Mouse (Mus musculus) retina, postnatal 1 day (tissue): ENCODE data around the gene Ppp1r9b.
A peak's percentile ranks its signal among the peaks of the same experiment; 100 is the strongest.

Source experiments
- DNase-seq: peaks from one replicate; pipeline ENCODE4 v3.0.0-alpha.2; 2012

Ppp1r9b gene

GRCm38 (mm10) chr11:95024439-95025184 lies 33.8 kb downstream of the Ppp1r9b start:
- DNase-seq: peak; percentile 90

GRCm38 (mm10) chr11:95025227-95026012 lies 34.6 kb downstream of the Ppp1r9b start:
- no peak for DNase-seq

DNA sequence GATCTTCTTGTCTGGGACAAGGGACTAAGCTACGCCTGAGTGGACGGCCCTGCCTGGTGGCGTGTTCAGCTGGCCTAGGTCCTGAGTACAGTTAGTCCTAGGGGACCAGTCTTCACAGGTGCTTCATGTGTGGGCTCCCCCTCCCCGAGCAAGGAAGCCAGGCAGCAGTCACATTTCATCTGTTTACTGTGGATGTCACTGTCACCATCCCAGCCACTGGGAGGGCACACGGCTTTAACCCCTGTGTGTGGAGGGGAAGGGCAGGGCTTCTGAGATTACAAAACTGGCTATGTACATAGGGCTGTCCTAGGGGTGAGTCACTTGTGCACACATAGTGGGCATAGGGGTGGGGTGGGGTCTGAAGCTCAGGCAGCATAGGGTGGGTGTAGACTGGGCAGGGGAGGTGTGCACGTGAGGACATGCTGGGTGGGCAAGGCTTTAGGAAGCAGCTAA lies 35.3 kb downstream of the Ppp1r9b start:
- no peak for DNase-seq

DNA sequence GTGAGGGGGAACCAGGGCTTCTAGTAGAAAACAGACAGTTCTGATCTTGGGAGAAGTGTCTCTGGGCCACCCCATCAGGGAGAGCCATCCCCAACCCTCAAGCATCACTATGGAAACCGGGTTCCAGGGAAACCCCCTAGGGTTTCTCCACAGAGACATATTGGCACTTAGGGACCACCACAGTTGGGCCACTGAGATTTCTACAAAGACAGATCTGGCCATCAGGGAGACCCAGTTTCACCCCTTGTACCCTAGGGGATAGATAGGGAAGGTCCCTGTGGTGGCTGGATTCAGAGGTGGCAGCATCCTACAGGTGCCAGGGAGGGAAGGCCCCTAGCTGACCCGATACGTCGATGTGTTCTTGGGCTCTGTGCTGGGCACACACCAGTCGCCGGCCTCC lies 36.0 kb downstream of the Ppp1r9b start:
- DNase-seq: no peak

- peak; percentile 63 for DNase-seq
Observed at GRCm38 (mm10) chr11:95027850-95028470, 37.1 kb downstream of the Ppp1r9b start.

DNA sequence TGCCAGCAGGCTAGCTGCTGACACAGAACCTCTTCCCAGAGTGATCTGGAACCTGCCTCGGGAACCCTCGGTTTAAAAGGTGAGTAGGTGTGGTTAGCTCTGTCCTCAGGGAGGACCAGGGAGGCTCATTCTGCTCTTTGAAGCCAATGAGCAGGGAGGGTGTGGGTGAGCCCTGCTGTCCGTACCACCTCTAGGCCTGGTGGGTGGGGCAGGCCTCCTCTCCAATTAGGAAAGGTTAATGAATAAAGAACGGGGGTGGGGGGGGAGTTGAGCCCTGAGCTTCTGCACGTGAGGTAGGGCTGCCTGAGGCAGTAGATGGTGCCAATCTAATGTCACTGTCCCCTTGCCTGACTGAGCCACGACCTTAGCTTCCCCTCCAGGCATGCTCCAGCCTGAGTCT lies 42.1 kb downstream of the Ppp1r9b start:
- no peak for DNase-seq

DNA sequence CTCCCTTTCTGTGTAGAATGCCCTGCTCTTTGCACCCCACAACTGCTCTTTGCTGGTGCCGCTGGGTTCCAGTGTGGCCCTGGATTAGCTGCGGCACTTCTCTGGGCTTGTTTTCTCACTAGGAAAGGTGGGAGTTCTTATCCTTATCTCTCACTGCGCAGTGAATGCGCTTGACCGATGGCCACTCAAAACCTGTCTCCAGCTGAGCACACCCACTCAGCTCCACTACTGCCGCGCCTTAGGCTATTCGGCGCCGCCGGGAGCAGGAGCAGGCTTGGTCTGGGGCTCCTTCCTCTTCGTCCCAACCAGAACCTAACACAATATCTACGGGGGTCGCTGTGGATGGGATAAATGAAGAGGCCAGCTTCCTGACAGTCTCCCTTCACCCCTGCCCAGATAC lies 42.8 kb downstream of the Ppp1r9b start:
- DNase-seq: no peak

DNA sequence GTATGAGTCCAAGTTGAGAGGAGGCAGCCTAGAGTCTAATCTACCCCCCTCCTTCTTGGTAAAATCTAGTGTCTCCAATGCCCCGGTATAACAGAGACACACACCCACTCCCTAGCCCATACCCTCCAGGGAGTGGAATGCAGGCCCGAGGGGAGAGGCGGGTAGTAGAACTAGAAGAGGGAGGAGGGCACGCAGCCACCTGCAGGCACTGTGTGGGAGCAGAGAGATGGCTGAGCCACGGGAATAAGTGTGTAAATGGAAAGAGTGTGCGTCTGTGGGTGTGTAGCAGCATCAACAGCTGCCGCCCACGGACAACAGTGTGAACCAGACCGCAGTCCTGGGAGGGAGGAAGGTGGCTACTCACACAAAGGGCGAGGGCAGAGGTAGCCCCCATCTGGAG lies 44.1 kb downstream of the Ppp1r9b start:
- no peak for DNase-seq

- DNase-seq: no peak
Observed at GRCm38 (mm10) chr11:95036521-95036920, 45.7 kb downstream of the Ppp1r9b start.

- DNase-seq: no peak
Observed at GRCm38 (mm10) chr11:95037306-95037705, 46.5 kb downstream of the Ppp1r9b start.

DNA sequence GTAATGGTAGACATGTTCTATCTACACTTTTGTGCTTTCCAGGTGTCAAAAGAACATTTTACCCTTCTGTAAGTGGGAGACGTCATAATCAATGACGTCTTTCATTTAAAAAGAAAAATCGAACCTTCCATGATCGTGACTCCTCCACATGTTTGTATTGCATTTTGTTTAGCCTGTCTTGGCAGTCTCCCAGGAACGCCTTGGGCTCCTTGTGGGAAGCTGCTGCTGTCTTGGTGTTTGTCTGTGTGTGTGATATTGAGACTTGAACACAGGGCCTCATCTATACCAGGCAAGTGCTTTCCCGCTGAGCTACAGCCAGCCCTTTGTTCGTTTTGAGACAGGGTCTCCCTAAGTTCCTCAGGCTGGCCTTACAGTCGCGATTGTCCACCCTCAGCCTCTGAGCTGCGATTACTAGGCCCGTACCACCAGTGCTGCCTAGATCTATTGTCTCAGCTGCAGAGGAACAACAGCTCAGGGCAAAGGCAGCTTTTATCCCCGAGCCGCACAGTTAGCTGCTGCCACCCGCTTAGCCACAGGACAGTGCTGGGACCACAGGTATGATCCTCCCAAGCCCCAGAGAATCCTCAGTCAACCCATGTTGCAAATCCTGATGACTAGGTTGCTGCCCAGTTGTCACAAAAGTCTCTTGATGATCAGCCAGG lies 47.5 kb downstream of the Ppp1r9b start:
- DNase-seq: no peak

- no peak for DNase-seq
Observed at GRCm38 (mm10) chr11:95038818-95039655, 48.2 kb downstream of the Ppp1r9b start.

DNA sequence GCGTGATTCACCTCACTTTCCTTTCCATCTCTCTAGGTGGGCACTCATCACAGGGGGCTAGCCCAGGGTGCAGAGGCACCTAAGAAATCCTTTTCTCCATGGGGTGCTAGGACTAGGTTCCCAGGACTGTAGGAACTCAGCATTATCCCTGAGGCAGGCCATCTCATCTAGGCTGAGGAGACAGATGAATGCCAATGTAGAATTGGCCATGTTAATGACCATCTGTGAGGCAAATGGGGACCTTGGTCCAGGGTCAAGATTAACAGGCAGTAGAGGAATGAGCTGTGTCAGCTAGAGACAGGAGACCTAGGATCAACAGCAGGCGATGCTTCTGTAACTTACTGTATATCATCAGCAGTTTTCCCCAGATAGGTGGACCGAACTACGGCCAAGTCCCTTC lies 48.9 kb downstream of the Ppp1r9b start:
- no peak for DNase-seq

DNA sequence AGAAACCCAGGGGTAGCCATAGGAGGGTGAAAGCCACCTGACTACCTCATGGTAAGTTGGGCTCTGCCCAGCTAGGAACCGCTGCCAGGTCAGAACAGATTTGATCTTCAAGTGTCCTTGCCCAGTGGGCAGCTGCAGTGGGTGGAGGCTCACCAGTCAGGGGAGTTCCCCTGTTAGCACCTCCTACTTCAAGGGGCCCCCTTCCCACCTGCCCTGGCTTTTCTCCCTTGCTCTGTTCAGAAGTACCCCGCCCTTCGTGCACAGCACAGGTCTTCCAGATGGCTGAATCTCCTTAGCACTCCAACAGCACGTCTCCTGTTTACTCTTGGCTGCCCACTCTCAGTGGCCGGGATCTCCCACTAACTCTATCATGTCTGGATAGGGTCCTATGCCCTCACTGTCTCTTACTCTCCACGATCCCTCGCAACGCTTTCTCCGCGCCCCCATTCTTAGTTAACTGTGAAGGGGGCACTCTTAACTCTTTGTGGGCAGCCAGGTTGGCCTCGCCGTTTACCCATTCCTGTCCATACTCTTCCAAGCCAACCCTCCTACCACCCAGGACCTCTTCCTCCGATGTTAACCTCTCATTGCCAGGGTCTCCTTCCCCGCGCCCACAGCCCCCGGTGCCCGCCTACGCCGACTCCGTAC lies 49.8 kb downstream of the Ppp1r9b start:
- peak; percentile 74 for DNase-seq

- peak; percentile 99 for DNase-seq
Observed at GRCm38 (mm10) chr11:95041139-95041609, 50.3 kb downstream of the Ppp1r9b start, which contains the start of gene Pdk2. Gene Pdk2, minus strand, starts transcription at chr11:95041354.

DNA sequence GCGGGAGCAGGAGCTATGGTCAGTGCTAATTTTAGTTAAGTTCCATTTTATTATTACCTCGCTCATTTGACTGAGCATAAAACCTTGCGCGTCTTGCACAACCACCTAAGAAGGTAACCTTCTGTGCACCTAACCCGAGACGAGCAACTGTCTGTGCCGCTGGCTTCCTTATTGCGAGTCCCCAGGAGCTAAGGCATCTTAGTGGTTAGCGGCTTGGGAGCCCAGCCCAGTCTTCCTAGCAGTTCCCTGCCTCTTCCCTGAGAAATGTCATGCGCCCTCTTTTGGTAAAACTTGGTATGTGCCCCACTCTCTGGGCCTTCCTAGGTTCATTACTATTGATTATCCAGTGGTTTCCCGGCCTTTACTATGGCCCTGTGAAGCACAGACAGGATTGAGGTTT lies 51.3 kb downstream of the Ppp1r9b start:
- DNase-seq: peak; percentile 91

- no peak for DNase-seq
Observed at GRCm38 (mm10) chr11:95043060-95043459, 52.2 kb downstream of the Ppp1r9b start.

GRCm38 (mm10) chr11:95043608-95044007 lies 52.8 kb downstream of the Ppp1r9b start:
- DNase-seq: no peak

- DNase-seq: no peak
Observed at GRCm38 (mm10) chr11:95044185-95044870, 53.5 kb downstream of the Ppp1r9b start.

GRCm38 (mm10) chr11:95046980-95047680 lies 56.3 kb downstream of the Ppp1r9b start:
- peak; percentile 88 for DNase-seq
